Mouse (Mus musculus) lung, adult 18-20 months (tissue): ENCODE results near the gene Laptm4a.

Experiments
- DNase-seq, 2 experiments: peaks; one replicate each; pipeline ENCODE4 v3.0.0; 2022; ENCODE audit warnings: mixed read lengths in 2 of 2

Laptm4a gene

GRCm38 (mm10) chr12:8921394-8922368 lies at the start of gene Laptm4a:
TSS of gene Laptm4a (plus strand) at chr12:8921664.
- peak; percentile 98 for DNase-seq

- DNase-seq = no peak
These were observed 45.9 kb upstream of the Laptm4a start for GRCm38 (mm10) chr12:8875583-8875982.

GRCm38 (mm10) chr12:8876865-8877264 lies 44.6 kb upstream of the Laptm4a start:
- peak; percentile 88 to 91 for DNase-seq

GRCm38 (mm10) chr12:8877413-8877812 lies 44.1 kb upstream of the Laptm4a start:
- DNase-seq = peak in 1 of 2 experiments; percentile 27

GRCm38 (mm10) chr12:8878752-8879151 lies 42.7 kb upstream of the Laptm4a start:
- DNase-seq = no peak

GRCm38 (mm10) chr12:8879389-8879788 lies 42.1 kb upstream of the Laptm4a start:
- peak; percentile 26 to 35 for DNase-seq

GRCm38 (mm10) chr12:8881736-8882135 lies 39.7 kb upstream of the Laptm4a start:
- peak; percentile 68 to 77 for DNase-seq

GRCm38 (mm10) chr12:8882376-8882775 lies 39.1 kb upstream of the Laptm4a start:
- no peak for DNase-seq

GRCm38 (mm10) chr12:8884426-8885145 lies 36.9 kb upstream of the Laptm4a start:
- DNase-seq = peak in 1 of 2 experiments; percentile 27

- peak; percentile 34 to 54 for DNase-seq
These were observed 36.3 kb upstream of the Laptm4a start for GRCm38 (mm10) chr12:8885146-8885543.

GRCm38 (mm10) chr12:8885950-8886349 lies 35.5 kb upstream of the Laptm4a start:
- DNase-seq = no peak

- DNase-seq = no peak
These were observed 33.0 kb upstream of the Laptm4a start for GRCm38 (mm10) chr12:8888445-8888844.

- peak; percentile 71 to 73 for DNase-seq
These were observed 32.3 kb upstream of the Laptm4a start for GRCm38 (mm10) chr12:8889117-8889665.

GRCm38 (mm10) chr12:8892876-8893532 lies 28.5 kb upstream of the Laptm4a start:
- no peak for DNase-seq

- DNase-seq = no peak
These were observed 24.3 kb upstream of the Laptm4a start for GRCm38 (mm10) chr12:8897140-8897539.

- DNase-seq = no peak
These were observed 22.3 kb upstream of the Laptm4a start for GRCm38 (mm10) chr12:8898879-8899785.

GRCm38 (mm10) chr12:8900107-8900698 lies 21.3 kb upstream of the Laptm4a start:
- no peak for DNase-seq

GRCm38 (mm10) chr12:8900919-8901663 lies 20.4 kb upstream of the Laptm4a start:
- no peak for DNase-seq

GRCm38 (mm10) chr12:8901934-8902333 lies 19.5 kb upstream of the Laptm4a start:
- no peak for DNase-seq

- no peak for DNase-seq
These were observed 19.0 kb upstream of the Laptm4a start for GRCm38 (mm10) chr12:8902479-8902878.
